Mouse (Mus musculus): Measurements from ENCODE around the gene Rfc2.

Gene Rfc2

DNA sequence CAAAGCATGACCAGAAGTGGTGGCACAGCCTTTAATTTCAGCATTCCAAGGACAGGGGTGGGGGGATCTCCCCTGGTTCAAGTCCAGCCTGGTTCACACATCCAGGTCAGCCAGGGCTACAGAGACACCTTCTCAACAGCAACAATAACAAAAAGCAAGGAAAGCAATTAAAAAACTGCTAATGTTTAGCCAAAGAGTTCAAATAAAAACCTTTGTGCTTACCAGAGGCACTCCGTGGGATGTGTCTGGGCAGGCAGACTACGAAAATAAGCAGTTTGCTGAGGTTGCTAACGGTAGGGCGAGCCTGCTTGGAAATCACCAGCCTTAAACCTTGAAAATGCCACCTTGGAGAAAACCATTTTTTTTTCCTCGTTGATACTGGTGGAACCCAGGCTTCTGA is at the start of gene Rfc2:
Rfc2 (plus strand) TSS at position 221 of the 400 bp plus-strand sequence.
- DNase-seq (ENCODE audit: low spot score): no peak

- no peak for DNase-seq (ENCODE audit: low spot score)
These were observed 49.6 kb upstream of the Rfc2 start for GRCm38 (mm10) chr5:134531585-134531984.

DNA sequence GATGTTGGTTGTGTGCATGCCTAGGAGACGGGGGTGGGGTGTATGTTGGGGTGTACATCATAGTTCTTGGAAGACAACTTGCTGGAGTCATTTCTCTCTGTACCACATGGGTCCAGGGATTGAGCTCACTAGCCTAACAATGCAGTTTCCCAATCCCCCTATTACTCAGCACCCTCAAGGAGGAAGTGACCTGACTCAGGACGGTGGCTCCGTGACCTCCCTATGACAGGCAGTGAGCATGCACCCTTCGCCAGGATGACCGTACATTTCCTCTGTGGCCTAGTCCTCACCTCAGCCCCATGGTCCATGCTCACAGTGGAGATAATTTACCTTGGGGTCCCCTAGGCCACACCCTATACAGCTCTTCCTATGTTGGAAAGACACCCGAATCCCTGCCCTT is 48.7 kb upstream of the Rfc2 start:
- no peak for DNase-seq (ENCODE audit: low spot score)

DNA sequence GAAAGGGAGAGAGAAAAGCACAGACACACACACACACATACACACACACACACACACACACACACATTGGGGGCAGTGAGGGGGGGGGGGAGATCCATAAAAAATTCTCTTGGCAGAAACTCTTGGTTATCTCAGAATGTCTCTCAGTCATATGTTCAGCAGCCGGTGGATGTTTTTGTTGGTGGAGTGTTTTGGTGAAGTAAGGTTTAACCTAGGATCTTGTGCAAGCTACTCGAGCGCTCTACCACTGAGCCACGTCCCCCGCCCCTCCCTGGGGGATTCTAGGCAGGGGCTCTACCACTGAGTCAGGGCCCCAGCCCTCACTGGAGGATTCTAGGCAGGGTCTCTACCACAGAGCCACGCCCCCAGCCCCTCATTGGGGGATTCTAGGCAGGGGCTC is 45.1 kb upstream of the Rfc2 start:
- no peak for DNase-seq (ENCODE audit: low spot score)

- no peak for DNase-seq (ENCODE audit: low spot score)
These were observed 41.3 kb upstream of the Rfc2 start for GRCm38 (mm10) chr5:134539891-134540290.

DNA sequence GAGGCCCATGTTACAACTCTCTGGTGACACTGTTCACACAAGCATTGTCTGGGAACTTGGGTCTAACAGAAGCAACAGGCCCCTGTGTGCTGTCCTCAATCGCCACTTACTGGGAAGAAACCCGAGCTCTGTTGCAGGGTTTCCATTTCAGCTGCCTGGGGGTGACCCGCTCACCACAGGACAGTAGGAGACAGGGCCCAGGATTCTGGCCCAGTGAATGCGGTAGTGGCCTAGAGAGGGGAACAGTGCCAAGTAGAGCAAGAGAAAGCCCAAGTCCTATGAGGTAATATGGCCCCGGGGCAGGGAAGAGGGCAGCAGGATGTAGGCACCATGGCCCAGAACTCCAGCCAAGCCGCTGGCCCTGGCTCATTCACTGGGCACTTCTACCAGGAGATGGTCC is 40.3 kb upstream of the Rfc2 start:
- no peak for DNase-seq (ENCODE audit: low spot score)

GRCm38 (mm10) chr5:134541640-134542039 is 39.5 kb upstream of the Rfc2 start:
- no peak for DNase-seq (ENCODE audit: low spot score)

GRCm38 (mm10) chr5:134544516-134545241 is 36.5 kb upstream of the Rfc2 start:
- DNase-seq (ENCODE audit: low spot score): no peak

- no peak for DNase-seq (ENCODE audit: low spot score)
These were observed 35.9 kb upstream of the Rfc2 start for GRCm38 (mm10) chr5:134545242-134545629.

GRCm38 (mm10) chr5:134546790-134547189 is 34.4 kb upstream of the Rfc2 start:
- DNase-seq (ENCODE audit: low spot score): no peak

DNA sequence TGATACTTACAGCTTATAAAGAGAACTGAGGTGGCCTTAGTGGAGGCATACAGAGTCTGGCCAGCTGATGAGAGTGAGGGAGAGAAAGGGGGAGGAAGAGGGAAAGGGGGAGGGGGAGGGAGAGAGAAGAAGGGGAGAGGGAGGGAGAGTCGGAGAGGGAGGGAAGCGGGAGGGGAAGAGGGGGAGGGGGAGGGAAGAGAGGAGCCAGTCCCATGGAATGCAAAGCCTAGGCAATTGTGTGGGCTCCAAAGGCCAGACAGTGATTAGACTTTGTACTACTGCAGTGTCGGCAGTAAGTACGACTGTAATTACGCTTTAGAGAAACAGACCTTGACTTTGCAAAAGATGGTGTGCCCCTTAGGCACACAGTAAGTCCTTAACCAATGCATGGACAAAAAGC is 32.9 kb upstream of the Rfc2 start:
- no peak for DNase-seq (ENCODE audit: low spot score)

GRCm38 (mm10) chr5:134549640-134550168 is 31.5 kb upstream of the Rfc2 start:
- no peak for DNase-seq (ENCODE audit: low spot score)

GRCm38 (mm10) chr5:134550836-134551232 is 30.3 kb upstream of the Rfc2 start:
- no peak for DNase-seq (ENCODE audit: low spot score)

DNA sequence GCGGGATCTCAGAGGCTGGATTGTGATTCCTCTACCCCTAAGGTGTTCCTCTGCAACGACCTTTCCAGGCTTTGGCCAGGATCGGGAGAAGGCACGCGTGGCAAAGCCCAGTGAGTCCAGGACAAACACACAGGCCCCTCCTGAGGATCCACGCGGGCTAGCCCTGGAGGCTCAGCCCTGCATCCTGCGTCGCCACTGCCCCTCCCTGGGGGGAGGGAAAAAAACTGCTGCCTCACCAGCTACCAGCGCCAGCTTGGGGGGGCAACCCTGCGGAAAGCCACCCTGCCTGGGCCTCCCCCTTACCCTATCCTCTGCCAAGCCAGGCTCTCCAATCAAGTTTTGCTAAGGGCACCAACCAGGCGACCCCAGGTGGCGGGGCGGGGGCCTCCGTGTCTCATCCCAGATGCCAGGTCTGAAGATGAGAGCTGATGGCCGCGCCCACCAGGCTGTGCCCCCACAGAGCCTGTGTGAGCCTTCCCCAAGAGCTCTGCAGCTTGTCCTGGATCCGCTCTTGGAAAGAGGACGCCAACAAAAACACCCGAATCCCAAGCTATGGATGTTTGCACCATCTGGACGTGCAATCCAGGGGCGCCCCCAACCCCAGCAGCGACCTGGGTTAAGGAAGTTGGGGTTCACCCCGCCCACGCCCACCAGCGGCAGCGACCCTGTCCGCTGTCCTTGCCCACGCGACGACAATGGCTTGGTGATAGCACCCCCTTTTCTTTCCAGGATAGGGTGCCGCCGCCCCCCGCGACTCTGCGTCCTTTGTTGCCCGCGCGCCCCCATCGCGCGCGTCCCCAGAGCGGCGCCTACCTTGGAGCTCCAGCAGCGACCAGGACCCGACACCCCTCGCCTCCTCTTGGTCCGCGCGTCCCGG is 29.7 kb upstream of the Rfc2 start:
- DNase-seq (ENCODE audit: low spot score): no peak

GRCm38 (mm10) chr5:134552110-134552972 is 28.8 kb upstream of the Rfc2 start, which contains the start of gene Clip2:
Gene Clip2 (minus strand): TSS chr5:134552434.
- DNase-seq (ENCODE audit: low spot score): peak; percentile 98

DNA sequence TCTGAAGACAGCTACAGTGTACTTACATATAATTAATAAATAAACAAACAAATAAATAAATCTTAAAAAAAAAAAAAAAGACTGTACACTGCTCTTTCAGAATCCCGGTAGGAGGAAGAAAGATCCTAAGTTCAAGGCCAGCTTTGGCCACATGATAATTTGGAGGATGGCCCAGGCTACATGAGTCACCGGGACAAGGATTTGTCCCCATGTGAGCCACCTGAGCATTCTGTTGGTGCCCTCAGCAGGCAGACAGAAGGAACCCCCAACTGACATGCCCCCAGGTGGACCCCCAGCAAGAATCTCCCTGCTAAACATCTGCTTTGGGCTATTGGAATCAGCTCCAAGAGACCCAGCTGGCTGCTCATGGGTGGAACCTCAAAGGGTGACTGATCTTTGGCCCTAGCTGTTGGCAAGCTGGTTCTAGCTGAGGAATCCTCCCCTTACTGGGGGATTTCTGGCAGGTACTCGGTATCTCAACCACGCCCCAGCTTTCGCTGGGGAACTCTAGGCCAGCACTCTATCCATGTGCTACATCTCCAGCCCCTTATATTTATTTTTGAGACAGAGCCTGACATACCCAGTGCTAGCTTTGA is 27.1 kb upstream of the Rfc2 start:
- DNase-seq (ENCODE audit: low spot score): no peak

DNA sequence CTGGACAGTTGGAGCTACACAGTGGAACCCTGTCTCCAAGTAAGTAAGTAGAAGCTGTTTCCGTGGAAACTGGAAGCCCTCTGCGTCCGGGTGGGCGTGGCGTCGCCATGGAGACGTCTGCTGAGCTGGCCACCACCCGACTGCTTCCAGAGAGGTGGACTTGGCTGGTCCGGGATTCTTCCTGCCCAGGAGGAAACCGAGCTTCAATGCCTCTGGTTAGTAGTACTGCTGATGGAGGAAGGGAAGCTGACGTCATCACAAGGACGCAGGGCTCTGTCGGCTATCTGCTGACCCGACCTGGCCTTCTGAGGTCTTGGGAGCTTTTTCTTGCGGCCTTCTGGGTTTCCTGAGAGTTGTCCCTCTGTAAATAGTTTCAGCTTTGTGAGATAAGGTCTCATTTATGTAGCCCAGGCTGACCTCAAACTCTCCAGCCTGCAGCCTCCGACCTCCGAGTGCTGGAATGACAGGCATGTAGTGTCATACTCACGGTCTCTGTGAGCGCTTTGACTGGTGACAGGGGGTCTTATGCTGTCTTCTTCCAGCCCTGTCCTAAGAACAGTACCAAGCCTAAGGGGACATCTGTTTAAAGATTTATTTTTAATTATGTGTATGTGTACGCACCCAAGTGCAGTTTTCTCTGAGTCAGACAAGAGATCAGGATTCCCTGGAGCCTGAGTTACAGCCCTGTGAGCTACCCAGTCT is 25.6 kb upstream of the Rfc2 start:
- no peak for DNase-seq (ENCODE audit: low spot score)

DNA sequence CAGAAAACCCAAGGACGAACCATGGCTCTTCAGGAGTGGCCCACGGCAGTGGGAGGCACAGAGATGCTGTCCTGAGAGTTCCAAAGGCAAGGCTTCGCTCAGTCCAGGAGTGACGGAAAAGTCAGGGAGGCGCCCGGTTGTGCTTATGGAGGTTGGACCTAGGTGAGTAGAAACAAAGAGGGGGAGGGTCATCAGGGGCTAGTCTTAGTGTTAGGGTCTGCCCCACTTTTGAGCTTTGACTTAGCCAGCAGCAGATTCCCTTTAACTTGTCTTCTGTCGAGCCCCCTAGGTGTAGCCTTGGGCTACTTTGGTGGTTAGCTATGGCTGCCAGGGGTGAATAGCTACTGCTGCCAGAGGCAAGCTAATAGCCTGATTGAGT is 21.1 kb upstream of the Rfc2 start, which contains the start of gene Syna:
Syna (minus strand) TSS at position 101 of the 379 bp plus-strand sequence.
- DNase-seq (ENCODE audit: low spot score): no peak

DNA sequence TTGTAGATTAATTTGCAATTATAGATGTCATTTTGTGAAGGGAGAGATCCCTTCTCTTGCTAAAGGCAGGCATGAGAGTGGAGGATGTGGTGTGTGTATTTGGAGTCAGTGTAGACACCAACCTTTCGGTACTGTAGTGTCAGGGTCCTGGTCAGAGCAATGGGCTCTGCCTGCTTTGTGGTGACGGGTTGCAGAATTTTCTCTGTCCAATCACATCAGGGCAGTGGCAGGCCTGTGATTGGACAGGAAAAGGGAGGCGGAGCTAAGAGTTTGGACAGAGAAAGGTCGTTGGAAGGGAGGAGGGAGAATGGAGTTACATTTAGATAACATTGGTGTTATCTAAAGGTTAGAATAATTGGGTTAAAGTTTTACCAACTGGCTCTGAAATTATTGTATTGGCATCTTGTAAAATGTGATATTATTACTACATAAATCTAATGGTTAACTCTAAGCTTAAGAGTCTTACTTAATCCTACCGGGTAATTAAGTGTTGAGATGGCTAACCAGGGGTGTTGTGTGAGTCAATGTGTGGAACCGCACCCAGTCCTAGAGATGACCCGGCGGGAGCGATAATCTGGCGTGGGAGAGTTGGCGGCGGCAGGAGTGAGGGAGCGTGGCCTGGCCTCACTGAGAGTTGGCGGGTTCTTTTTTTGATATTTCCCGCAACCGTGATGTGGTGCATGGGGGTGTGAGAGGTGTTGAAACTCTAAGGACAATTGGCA is 20.6 kb upstream of the Rfc2 start:
- DNase-seq (ENCODE audit: low spot score): no peak

GRCm38 (mm10) chr5:134564272-134564671 is 16.9 kb upstream of the Rfc2 start:
- DNase-seq (ENCODE audit: low spot score): no peak
